Mouse (Mus musculus): ENCODE measurements around the gene Sec14l4. TPM values are rescaled to one million over a fixed set of nuclear protein-coding genes. Genes with fewer than 3 reads are reported as not detected.

The Sec14l4 gene
- polyA plus RNA-seq, 1 experiment from 2014 or later = not detected

GRCm38 (mm10) chr11:4034169-4034568, 2.9 kb downstream of the Sec14l4 start:
- ATAC-seq (ENCODE audit: low FRiP score) = no peak
- H3K4me3 ChIP-seq = no peak overlapping the region
- H3K36me3 ChIP-seq = no peaks in the 10 kb centered on the region
- H3K9ac ChIP-seq = no peak overlapping the region
- WGBS = 90% methylated on average over 4 of the region's 4 CpGs
- no peak overlapping the region for H3K27ac ChIP-seq
- H3K4me1 ChIP-seq = no peaks in the 10 kb centered on the region
- peaks cover 10% of the 10 kb centered on the region for H3K27me3 ChIP-seq
- no peak overlapping the region for H3K4me2 ChIP-seq (replicated peaks)
- no peaks in the 10 kb centered on the region for H3K9me3 ChIP-seq (replicated peaks)

GRCm38 (mm10) chr11:4035116-4035892, 4.0 kb downstream of the Sec14l4 start:
- no peaks in the 10 kb centered on the region for H3K36me3 ChIP-seq
- WGBS = 71% methylated on average over 18 of the region's 18 CpGs
- no peak overlapping the region for H3K9ac ChIP-seq
- no peak overlapping the region for H3K27ac ChIP-seq
- no peaks in the 10 kb centered on the region for H3K9me3 ChIP-seq (replicated peaks)
- ATAC-seq (ENCODE audit: low FRiP score) = no peak
- H3K4me3 ChIP-seq = no peak overlapping the region
- H3K4me1 ChIP-seq = no peaks in the 10 kb centered on the region
- H3K27me3 ChIP-seq = peaks cover 10% of the 10 kb centered on the region
- no peak overlapping the region for H3K4me2 ChIP-seq (replicated peaks)

GRCm38 (mm10) chr11:4035916-4036315, 4.7 kb downstream of the Sec14l4 start:
- ATAC-seq (ENCODE audit: low FRiP score) = no peak
- Histone ChIP-seq H3K36me3 (no peaks in the 10 kb centered on the region), H3K4me2 (replicated peaks) (no peak overlapping the region), H3K27me3 (peaks cover 10% of the 10 kb centered on the region), H3K9ac (no peak overlapping the region), H3K27ac (no peak overlapping the region), H3K9me3 (replicated peaks) (no peaks in the 10 kb centered on the region), H3K4me1 (no peaks in the 10 kb centered on the region), H3K4me3 (no peak overlapping the region)
- 91% methylated on average over 6 of the region's 6 CpGs for WGBS

- Histone ChIP-seq H3K27ac (no peak overlapping the region), H3K9me3 (replicated peaks) (no peaks in the 10 kb centered on the region), H3K4me3 (no peak overlapping the region), H3K27me3 (peaks cover 4% of the 10 kb centered on the region), H3K4me2 (replicated peaks) (no peak overlapping the region), H3K36me3 (no peaks in the 10 kb centered on the region), H3K9ac (no peak overlapping the region), H3K4me1 (no peaks in the 10 kb centered on the region)
- no peak for ATAC-seq (ENCODE audit: low FRiP score)
- 75% methylated on average over 9 of the region's 9 CpGs for WGBS
Observed at GRCm38 (mm10) chr11:4036365-4037084, 5.3 kb downstream of the Sec14l4 start.

- WGBS = 95% methylated on average over 4 of the region's 4 CpGs
- no peak overlapping the region for H3K9ac ChIP-seq
- no peak overlapping the region for H3K4me3 ChIP-seq
- H3K27me3 ChIP-seq = no peaks in the 10 kb centered on the region
- no peak for ATAC-seq (ENCODE audit: low FRiP score)
- no peaks in the 10 kb centered on the region for H3K36me3 ChIP-seq
- H3K4me2 ChIP-seq (replicated peaks) = no peak overlapping the region
- H3K4me1 ChIP-seq = no peaks in the 10 kb centered on the region
- no peaks in the 10 kb centered on the region for H3K9me3 ChIP-seq (replicated peaks)
- H3K27ac ChIP-seq = no peak overlapping the region
Observed at GRCm38 (mm10) chr11:4039951-4040350, 8.7 kb downstream of the Sec14l4 start.

- 82% methylated on average over 6 of the region's 6 CpGs for WGBS
Observed at GRCm38 (mm10) chr11:4041123-4041625, 9.9 kb downstream of the Sec14l4 start.

GRCm38 (mm10) chr11:4043081-4043480, 11.8 kb downstream of the Sec14l4 start:
- no peak overlapping the region for H3K27ac ChIP-seq
- 90% methylated on average over 7 of the region's 7 CpGs for WGBS
- ATAC-seq (ENCODE audit: low FRiP score) = no peak
- no peak overlapping the region for H3K4me3 ChIP-seq
- H3K4me1 ChIP-seq = no peaks in the 10 kb centered on the region
- H3K27me3 ChIP-seq = no peaks in the 10 kb centered on the region
- no peak overlapping the region for H3K9ac ChIP-seq
- H3K36me3 ChIP-seq = no peaks in the 10 kb centered on the region
- no peaks in the 10 kb centered on the region for H3K9me3 ChIP-seq (replicated peaks)
- no peak overlapping the region for H3K4me2 ChIP-seq (replicated peaks)

More at GRCm38 (mm10) chr11:4041123-4041625, 9.9 kb downstream of the Sec14l4 start:
- H3K4me2 ChIP-seq (replicated peaks) = no peak overlapping the region
- no peak overlapping the region for H3K27ac ChIP-seq
- H3K9me3 ChIP-seq (replicated peaks) = no peaks in the 10 kb centered on the region
- H3K4me3 ChIP-seq = no peak overlapping the region
- H3K27me3 ChIP-seq = no peaks in the 10 kb centered on the region
- no peak for ATAC-seq (ENCODE audit: low FRiP score)
- H3K9ac ChIP-seq = no peak overlapping the region
- H3K36me3 ChIP-seq = no peaks in the 10 kb centered on the region
- H3K4me1 ChIP-seq = no peaks in the 10 kb centered on the region

GRCm38 (mm10) chr11:4046526-4046925, 15.3 kb downstream of the Sec14l4 start:
- 75% methylated on average over 5 of the region's 5 CpGs for WGBS
- no peak for ATAC-seq (ENCODE audit: low FRiP score)

GRCm38 (mm10) chr11:4047766-4048165, 16.5 kb downstream of the Sec14l4 start:
- no peaks in the 10 kb centered on the region for H3K27me3 ChIP-seq

More at GRCm38 (mm10) chr11:4046526-4046925, 15.3 kb downstream of the Sec14l4 start:
- Histone ChIP-seq H3K4me3 (no peak overlapping the region), H3K9ac (no peak overlapping the region), H3K36me3 (no peaks in the 10 kb centered on the region), H3K9me3 (replicated peaks) (no peaks in the 10 kb centered on the region), H3K4me2 (replicated peaks) (no peak overlapping the region), H3K4me1 (no peaks in the 10 kb centered on the region), H3K27me3 (no peaks in the 10 kb centered on the region), H3K27ac (no peak overlapping the region)

GRCm38 (mm10) chr11:4048438-4048837, 17.2 kb downstream of the Sec14l4 start:
- H3K9ac ChIP-seq = no peak overlapping the region
- H3K9me3 ChIP-seq (replicated peaks) = no peaks in the 10 kb centered on the region
- H3K4me2 ChIP-seq (replicated peaks) = no peak overlapping the region
- ATAC-seq (ENCODE audit: low FRiP score) = no peak
- WGBS = 82% methylated on average over 6 of the region's 6 CpGs
- no peak overlapping the region for H3K27ac ChIP-seq
- no peaks in the 10 kb centered on the region for H3K27me3 ChIP-seq
- no peak overlapping the region for H3K4me3 ChIP-seq
- no peaks in the 10 kb centered on the region for H3K4me1 ChIP-seq
- H3K36me3 ChIP-seq = no peaks in the 10 kb centered on the region

More at GRCm38 (mm10) chr11:4047766-4048165, 16.5 kb downstream of the Sec14l4 start:
- Histone ChIP-seq H3K4me1 (no peaks in the 10 kb centered on the region), H3K27ac (no peak overlapping the region), H3K4me2 (replicated peaks) (no peak overlapping the region), H3K9me3 (replicated peaks) (no peaks in the 10 kb centered on the region), H3K9ac (no peak overlapping the region), H3K36me3 (no peaks in the 10 kb centered on the region), H3K4me3 (no peak overlapping the region)
- WGBS = 96% methylated on average over 2 of the region's 2 CpGs
- no peak for ATAC-seq (ENCODE audit: low FRiP score)

- Histone ChIP-seq H3K27me3 (no peaks in the 10 kb centered on the region), H3K36me3 (no peaks in the 10 kb centered on the region), H3K4me1 (no peaks in the 10 kb centered on the region), H3K9me3 (replicated peaks) (no peaks in the 10 kb centered on the region), H3K4me3 (no peak overlapping the region), H3K9ac (no peak overlapping the region), H3K27ac (no peak overlapping the region), H3K4me2 (replicated peaks) (no peak overlapping the region)
- WGBS = 20% methylated on average over 5 of the region's 5 CpGs
- ATAC-seq (ENCODE audit: low FRiP score) = no peak
Observed at GRCm38 (mm10) chr11:4053586-4053985, 22.3 kb downstream of the Sec14l4 start.

- 80% methylated on average over 5 of the region's 5 CpGs for WGBS
- Histone ChIP-seq H3K4me1 (no peaks in the 10 kb centered on the region), H3K27ac (no peak overlapping the region), H3K4me2 (replicated peaks) (no peak overlapping the region), H3K4me3 (no peak overlapping the region), H3K36me3 (no peaks in the 10 kb centered on the region), H3K27me3 (no peaks in the 10 kb centered on the region; the same call in 1 of the 2 replicates), H3K9ac (no peak overlapping the region), H3K9me3 (replicated peaks) (no peaks in the 10 kb centered on the region)
- no peak for ATAC-seq (ENCODE audit: low FRiP score)
Observed at GRCm38 (mm10) chr11:4060866-4061575, 29.8 kb downstream of the Sec14l4 start.
